Mouse (Mus musculus) kidney, adult 2 months (tissue): ENCODE data around the gene Lhfpl2.

Experiments used
- CTCF ChIP-seq: fragments of 200-500 bp; conservative IDR thresholded peaks from 2 replicates; pipeline ENCODE4 v1.5.1; 2011; ENCODE audit warnings: low read depth, mild to moderate bottlenecking, control low read depth, low read length, moderate library complexity, mixed read lengths; ENCODE audit not compliant: insufficient read depth, insufficient read length
- POLR2A ChIP-seq: fragments of 200-500 bp; IDR thresholded peaks from one replicate; pipeline ENCODE4 v1.6.1; 2011; ENCODE audit warnings: low read depth, low read length, control low read depth

- TF ChIP-seq POLR2A (no peak), CTCF (no peak)
These were observed 96.1 kb downstream of the Lhfpl2 start for GRCm38 (mm10) chr13:94153658-94154057.
